Mouse (Mus musculus) embryo, embryonic 10.5 days (tissue): ENCODE data around the gene Abi1.
"Not testable (repeated sequence)": the region's sequence is repeated elsewhere in the genome, so short reads cannot be mapped to it uniquely, and the experiment has no call there.

Experiments used
- DNase-seq: peaks from one replicate; pipeline ENCODE4 v3.0.0-alpha.2; 2015; ENCODE audit warnings: low spot score

Abi1 gene

GRCm38 (mm10) chr2:22961681-22962080, 78.4 kb downstream of the Abi1 start:
- DNase-seq, result no peak

DNA sequence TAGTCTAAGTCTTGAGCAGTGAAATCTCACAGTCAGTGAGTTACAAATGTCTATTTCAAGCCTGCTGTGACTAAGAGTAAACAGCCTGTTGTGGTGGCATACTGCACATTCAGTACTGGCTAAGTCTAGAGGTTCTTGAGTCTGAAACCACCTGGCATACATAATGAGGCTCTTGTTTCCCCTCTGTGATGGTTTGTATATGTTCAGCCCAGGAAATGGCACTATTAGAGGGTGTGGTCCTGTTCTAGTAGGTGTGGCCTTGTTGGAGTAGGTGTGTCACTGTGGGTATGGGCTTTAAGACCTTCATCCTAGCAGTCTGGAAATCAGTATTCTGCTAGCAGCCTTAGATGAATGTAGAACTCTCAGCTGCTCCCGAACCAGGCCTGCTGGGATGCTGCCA, 82.6 kb downstream of the Abi1 start:
- no peak for DNase-seq

- no peak for DNase-seq
These were observed 84.1 kb downstream of the Abi1 start for GRCm38 (mm10) chr2:22955914-22956313.

DNA sequence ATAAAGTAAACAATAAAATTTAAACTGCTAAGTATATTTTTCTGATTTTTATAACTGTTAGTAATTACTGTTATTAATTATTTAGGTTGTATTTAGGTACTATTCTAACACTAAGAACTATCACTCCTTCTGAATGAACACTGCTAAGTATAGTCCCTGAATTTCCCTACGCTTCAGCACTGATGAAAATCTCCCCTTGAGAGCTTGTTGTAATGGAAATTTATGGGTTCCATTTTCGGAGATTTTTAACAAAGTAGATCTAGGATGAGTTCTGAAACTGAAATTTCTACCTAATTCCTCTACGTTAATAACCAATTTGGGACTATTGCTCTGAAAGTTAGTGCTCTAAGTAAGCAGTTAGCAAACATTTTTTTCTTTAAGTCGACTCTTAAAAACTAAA, 85.8 kb downstream of the Abi1 start:
- DNase-seq, result no peak

- no peak for DNase-seq
These were observed 90.1 kb downstream of the Abi1 start for GRCm38 (mm10) chr2:22949956-22950355.

- DNase-seq, result no peak
These were observed 106.5 kb downstream of the Abi1 start for GRCm38 (mm10) chr2:22933556-22933955.

DNA sequence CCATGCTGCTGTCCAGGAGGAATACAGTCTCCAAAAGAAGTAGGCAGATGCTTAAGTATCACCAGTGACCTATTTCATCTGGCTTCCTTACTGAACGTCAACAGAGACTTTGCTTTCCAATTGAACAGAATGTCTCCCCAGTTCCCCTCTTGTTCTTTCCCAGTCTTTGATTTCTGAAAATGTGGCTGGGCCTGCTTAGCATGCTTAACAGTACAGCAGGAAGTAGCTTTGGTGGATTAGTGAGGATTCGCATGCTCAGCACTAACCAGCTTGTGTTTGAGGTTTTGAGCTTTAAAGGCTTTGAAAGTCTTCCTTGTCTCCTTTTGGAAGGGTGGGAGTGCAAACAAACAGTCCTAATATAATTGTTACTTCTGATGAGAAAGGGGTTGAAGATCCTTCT, 111.8 kb downstream of the Abi1 start:
- DNase-seq, result no peak

- DNase-seq, result not testable (repeated sequence)
These were observed 114.1 kb downstream of the Abi1 start for GRCm38 (mm10) chr2:22925911-22926310.

DNA sequence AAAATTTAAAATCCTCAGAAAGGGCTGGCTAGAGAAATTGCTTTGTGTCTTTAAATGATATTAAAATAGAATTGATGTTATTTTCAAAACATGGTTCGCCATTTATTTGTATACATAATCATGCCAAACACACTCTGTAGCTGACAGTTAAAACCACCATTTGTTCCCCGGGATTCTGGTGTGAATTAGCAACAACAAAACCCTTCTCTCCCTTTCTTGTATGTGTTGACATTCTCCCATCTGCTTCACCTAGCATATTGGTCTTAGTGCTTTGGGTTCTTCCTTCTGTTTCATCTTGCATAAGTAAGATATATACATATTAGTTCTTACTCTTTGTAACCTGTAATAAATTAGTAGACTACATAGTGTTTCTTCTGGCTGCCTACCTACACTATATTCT, 121.4 kb downstream of the Abi1 start:
- DNase-seq, result no peak

DNA sequence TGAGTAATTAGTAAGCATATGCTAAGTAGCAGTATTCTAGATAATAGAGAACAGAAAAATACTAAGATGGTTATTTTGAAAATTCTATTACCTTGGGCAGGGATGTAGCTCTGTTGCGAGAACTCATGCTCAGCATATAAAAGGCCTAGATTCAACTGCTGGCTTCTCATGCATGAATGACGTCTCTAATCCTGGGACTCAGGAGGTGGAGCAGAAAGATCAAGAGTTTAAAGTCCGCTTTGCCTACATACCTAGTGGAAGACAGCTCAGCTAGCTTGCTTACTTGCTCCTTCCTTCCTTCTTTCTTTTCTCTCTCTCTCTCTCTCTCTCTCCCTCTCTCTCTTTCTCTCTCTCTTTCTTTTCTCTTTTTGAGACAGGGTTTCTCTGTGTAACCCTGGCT, 125.6 kb downstream of the Abi1 start:
- DNase-seq, result no peak

DNA sequence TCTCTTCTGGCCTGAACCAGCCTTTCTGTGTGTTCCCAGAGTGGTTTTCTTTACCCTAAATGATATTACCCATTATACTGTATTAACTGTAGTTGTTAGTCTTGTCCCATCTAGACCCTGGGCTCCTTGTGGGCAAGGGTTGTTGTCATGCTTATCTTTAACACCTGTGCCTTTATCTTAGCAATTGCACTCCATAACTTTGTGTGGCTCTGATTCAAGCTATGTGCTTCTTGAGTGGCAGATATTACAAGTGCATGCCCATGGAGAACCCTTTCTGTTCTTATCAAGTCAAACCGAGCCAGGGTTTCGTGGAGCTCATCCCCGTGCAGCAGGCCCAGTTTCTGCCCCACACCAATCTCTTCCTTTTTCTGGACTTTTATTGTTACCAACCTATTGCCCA, 136.1 kb downstream of the Abi1 start:
- no peak for DNase-seq

DNA sequence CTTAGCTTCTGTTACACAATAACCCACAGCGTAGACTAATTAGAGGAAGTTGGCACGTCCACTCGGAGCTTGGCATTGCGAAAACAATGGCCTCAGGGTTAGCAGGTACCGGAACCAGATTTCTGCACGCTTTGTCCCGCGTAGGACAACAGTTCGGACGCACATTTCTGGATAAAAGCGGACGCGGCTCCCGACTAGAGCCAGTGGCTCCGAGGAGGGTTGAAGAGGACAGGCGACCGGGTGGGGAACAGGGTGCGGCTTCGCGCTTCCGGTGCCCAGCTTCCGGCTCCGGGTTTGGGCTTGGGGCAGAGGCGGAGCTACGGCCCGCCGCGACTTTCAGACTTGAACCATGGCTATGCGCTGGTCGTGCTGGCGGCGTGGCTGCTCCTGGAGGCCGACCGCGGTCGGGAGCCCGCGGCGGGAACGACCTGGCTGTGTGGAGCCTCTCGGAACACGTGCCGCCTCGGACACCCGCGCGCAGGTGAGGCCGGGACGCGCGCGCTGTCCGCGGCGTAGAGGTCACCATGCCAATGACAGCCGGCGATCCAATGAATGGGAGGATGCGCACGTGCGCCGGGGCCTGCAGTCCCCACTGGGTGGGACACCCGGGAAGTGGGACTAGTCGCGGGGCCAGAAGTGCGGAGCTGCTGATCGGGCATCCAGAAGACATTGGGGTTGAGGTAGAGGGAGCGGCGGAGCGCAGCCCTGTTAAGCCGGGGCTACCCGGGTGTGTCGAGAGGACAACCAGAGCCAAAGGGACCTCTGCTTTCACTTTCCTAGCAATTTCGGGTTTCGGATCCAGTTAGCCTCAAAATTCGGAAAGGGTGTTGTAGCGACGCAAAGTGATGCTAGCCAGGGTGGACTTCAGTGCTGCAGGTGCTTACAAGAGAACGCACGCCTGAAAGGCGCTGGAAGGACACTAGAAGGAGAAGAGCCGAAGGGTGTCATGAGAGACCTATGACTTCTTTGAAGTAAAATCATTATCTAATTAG, 144.5 kb downstream of the Abi1 start, which contains the start of gene Pdss1:
TSS of gene Pdss1 (plus strand) at position 241 of the 992 bp plus-strand sequence.
- DNase-seq, result peak; percentile 91

DNA sequence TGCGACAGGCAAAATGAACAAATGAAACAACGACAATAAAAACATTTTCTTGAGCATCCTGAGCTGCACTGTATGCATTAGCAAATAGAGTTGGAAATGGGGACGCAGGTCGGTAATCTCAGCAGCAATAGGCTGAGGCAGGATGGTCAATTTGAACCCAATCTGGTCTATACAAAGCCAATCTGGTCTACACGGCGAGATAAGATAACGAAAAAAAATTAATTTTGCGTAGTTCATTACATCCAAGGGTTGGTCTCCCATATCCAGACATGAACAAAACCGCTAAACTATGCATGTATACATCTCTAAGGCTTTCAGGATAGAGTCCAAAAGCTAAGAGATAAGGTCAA, 145.1 kb downstream of the Abi1 start:
- DNase-seq, result no peak
